Mouse (Mus musculus) yolk sac, embryonic 10.5 days (tissue): ENCODE results near the gene Spdl1.
"Not testable (repeated sequence)": the region's sequence is repeated elsewhere in the genome, so short reads cannot be mapped to it uniquely, and the experiment has no call there.

Experiments
- DNase-seq: peaks from one replicate; pipeline ENCODE4 v3.0.0-alpha.2; 2017; ENCODE audit warnings: low spot score

Spdl1 gene

DNA sequence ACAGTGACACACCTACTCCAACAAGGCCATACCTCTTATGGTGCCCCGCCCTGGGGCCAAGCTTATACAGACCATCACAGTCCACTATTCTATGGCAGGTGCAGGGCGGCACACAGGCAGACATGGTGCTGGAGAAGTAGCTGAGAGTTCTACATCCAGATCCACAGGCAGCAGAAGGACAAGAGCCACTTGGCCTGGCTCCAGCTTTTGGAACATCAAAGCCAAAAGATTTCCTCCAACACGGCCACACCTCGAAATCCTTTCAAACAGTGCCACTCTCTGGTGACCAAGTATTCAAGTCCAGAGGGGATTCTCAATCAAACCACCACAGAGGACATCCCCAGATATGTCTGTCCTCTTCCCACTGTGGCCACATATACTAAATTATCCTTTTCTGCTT is 28.4 kb downstream of the Spdl1 start:
- not testable (repeated sequence) for DNase-seq

DNA sequence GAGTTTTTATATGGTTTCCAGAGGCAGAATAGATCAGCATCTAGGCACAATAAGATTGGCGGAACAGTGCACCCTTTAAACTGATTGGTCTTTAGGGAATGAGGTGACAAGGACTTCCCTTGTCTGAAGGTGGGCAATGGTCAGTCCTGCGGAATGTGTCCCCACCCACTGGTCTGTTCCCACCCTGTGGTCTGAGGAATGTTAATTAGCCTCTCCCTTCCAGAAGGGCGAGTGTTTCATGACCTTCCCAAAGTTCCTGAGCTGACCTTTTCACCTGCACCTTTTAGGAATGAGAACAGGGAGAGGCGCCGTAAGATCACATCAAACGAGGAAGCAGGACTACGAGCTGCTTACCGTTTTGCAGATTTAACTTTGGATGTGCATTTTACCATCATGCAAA is 35.4 kb downstream of the Spdl1 start:
- DNase-seq = not testable (repeated sequence)

DNA sequence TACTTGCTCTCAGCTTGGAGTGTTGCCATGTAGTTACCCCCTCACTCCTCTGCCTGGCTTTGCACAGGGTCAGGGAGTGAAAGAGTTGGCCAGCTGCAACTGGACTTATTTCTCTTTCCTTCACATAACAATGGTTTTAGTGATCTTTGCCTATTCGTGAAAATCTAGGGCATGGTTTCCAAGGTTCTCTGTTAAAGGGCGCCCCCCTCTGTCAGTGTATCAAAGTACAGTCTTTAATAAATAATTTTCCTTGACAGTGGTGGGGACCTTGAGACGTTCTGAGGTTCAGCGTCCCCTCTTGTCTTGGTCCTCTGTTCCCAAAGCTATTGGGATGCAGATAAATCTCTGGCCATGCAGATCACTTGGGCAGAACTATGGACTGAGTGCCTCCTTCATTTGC is 37.3 kb downstream of the Spdl1 start:
- no peak for DNase-seq

DNA sequence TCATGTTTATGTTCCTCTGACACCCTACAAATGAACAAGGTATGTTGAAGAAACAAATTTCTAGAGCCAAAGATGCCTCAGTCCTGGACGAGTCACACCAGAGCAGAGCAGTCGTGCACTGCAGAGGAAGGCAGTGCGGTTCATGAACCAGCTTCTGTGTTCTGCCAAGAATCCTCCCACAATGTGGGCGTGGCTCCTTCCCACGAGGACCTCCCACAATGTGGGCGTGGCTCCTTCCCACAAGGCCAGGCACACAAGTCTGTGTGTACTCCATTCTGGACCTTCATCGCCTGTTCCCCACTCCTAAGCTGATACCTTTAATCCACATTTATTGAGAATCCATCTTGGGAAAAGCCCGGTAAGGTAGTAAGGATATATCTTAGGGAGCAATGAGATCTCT is 41.6 kb downstream of the Spdl1 start:
- no peak for DNase-seq

DNA sequence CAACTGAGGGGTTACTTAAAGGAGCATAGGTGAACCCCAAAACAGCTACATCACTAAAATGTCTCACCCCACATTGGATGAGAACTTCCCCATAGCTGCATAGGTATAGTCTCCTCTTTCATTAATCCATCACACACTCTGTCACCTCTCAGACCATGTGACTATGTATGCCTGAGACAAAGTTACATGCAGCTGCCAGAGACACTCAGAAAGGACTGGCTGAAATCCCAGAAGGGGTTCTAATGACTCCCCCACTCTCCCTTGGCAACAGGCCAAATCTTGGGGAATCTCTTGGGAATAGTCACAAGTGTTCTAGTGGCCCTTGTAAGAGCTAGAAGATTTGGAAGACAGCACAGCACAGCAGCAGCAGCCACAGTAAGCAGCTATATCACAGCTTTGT is 48.6 kb downstream of the Spdl1 start:
- DNase-seq = no peak

DNA sequence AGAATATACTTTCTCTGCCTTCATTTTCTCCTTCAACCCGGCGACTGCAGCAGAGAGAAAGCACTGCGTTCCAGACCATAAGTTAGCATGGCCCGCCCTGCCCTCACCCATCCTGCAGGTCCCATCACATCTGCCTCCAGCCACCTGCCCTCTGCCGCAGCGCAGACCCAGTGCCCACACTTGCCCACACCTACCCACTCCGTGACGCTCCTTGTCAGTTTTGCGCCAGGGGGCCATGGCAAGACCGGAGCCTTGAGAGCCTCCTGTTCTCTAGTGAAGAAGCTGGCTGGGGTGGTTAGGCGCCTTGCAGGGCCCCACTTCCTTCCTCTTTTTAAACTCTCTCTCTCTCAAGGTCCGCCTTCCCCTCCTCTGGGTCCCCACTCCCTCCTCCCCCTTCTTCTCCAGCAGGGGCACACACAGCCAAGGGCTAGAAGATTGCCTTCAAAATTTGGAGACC is 49.8 kb downstream of the Spdl1 start, which contains the start of gene Dock2:
Gene Dock2, minus strand, starts transcription at position 306 of the 457 bp plus-strand sequence.
- DNase-seq = no peak

DNA sequence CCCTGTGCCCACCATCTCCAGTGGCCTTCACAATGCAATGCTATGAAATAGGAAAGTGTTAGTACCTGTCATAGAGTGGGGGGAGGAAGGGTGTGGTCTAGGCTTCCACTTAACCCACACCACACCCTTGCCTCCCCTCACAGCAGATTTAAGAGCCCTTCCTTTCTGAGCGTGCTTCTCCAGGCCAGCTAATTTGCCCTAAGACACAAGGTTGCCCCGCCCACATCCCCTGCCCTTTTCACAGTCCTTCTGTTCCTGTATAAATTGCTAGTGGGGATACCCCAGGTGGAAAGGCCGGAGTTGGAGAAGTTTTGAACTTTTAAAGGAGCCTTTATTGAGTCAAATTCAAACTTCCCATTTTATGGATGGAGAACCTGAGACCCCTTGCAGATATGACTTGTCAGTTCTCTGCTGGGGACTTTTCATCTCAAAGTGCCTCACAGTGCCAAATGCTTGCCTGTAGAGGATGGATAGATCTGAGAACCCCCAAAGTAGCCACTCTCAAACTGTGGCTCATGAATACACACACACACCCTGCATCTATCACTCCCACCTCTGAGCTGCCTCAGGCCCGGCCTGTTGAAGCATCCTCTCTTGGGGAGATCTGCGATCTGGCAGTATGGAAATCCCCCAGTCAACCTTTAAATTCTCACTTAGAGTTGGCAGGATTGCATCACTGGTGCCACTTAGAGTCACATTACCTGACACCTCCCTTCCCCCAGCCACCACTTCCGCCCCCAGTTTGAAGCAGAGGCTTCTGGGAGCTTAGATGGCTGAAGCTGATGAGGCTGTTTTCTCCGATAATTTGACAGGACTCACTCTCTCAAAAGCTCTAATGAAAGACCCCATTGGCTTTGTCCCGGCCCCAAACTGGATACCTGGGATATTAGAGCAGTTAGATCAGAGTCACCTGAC is 50.7 kb downstream of the Spdl1 start:
- no peak for DNase-seq

DNA sequence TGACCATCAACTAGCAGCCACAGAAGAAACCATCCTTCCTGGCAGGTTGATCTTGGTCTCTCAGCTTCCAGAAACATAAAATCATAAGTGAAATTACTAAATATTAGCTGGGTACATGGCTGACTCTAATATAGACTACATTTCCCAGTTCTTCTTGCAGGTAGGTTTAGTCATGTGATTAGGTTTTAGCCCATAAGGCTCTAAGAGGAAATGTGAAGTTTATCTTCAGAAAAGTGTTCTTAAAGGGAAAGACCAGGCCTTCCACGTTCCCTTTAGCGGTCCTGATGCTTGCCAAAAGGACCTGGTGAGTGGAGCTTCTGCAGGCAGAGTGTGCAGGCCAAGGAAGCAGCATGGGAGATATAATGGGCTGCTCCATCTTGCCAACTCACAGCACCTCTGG is 52.7 kb downstream of the Spdl1 start:
- no peak for DNase-seq

DNA sequence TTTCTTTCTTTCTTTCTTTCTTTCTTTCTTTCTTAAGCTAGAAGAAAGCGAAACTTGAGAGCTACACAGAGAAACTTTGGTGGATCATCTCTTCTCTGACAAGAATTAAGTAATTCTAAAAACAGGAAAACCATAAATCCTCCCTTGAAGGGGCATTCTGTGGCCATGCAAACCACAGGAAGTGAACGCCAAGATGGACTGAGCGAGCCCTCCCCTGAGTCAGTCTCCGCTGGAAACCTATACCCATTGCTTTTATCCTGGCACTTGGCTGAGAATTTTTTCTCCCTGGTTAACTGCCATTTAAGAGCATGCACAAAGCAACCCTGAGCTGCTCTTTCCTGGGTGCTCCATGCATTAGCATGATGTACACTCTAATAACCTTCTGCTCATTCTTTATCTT is 53.5 kb downstream of the Spdl1 start:
- no peak for DNase-seq

DNA sequence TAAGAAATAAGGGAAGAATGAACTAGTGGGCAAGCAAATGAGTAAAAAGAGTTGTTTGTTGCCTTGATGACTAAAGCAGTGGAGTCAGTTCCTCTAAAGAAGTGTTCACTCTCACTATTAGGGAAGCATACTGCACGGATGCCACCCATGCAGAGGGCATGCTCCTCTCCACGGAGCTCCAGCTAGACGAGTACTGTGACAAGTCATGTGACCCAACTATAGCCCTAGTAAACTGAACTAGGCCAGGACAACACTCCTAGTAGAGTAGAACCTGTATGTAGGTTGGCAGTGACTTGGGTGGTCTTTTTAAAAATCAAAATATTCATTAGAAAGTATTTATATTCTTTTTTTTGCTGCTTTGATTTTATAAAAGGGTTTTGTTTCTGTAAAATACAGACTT is 55.1 kb downstream of the Spdl1 start:
- DNase-seq = no peak

DNA sequence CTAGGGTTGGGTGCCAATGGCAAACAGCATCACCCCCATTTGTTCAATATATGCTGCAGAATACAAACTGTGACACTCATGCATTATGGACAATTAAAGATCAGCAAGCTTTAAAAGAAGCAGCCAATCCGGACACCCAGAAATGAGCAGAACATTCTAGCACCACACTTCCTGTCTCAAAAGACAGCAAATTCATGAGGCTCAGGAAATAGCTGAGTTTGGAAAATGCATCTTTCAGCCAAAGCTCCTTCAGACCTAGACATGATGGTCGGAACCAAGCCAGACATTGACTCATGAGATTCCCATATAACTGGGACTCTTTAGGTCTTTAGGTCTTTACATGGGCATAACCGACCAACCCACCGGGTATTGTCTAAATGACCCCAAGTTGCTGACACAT is 55.9 kb downstream of the Spdl1 start:
- DNase-seq = no peak

DNA sequence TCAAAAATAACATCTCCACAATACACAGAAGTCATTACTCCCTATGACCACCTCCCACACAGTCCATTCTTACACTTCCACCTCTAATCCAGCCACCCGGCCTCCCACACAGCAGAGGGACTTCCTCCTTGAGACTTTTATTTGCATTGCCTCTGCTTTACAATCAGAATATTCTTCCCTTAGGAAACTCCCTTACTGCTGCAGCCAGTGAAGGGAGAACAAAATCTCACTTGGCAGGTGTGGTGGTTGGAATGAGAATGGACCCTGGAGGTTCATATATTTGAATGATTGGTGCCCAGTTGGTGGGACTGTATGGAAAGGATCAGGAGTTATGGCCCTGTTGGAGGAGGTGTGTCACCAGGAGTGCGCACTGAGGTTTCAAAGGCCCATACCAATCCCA is 57.4 kb downstream of the Spdl1 start:
- no peak for DNase-seq

DNA sequence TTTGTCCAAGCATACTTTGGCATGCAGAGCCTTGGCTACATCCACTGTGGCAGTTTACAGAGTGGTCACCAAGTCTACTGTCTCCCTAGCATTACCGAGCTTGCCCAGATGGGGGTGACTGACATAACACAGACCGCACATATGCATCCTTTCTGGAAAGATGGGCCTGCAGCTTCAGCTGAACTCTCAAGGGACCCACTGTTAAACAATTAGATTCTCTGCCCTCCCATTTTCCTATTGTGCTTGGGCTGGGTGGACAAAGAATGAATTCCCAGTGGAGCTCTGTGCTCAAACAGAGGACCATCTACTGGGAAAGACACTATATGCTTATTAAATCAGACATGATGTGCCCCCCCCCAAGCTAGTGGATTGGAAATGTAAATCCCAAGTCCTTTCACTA is 58.8 kb downstream of the Spdl1 start:
- DNase-seq = no peak

DNA sequence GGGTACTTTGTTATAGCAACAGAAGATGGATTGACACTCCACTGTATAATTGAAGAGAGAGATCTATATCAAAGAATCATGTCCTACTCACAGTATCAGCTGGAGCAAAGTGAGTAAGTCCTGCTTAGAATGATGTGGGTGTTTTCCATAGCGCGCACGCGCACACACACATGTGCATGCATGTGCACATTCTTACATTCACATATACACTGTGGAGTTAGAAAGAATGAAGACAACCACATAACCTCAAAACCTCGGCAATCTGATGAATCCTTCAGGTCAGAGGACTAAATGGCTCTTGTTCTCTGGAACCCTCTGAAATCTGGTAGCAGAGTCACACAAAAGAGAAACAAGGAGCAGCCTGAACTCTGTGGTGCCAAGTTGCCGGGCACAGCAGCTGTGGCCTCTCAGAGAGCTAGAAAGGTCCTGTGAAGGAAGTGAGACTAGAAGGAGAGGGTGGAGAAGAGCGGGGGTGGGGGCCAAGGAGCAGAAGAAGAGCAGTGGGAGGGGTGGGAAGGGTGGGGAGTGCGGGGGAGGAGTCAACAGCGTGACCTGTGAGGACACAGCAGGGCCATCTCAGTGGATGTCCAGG is 60.0 kb downstream of the Spdl1 start:
- DNase-seq = no peak

DNA sequence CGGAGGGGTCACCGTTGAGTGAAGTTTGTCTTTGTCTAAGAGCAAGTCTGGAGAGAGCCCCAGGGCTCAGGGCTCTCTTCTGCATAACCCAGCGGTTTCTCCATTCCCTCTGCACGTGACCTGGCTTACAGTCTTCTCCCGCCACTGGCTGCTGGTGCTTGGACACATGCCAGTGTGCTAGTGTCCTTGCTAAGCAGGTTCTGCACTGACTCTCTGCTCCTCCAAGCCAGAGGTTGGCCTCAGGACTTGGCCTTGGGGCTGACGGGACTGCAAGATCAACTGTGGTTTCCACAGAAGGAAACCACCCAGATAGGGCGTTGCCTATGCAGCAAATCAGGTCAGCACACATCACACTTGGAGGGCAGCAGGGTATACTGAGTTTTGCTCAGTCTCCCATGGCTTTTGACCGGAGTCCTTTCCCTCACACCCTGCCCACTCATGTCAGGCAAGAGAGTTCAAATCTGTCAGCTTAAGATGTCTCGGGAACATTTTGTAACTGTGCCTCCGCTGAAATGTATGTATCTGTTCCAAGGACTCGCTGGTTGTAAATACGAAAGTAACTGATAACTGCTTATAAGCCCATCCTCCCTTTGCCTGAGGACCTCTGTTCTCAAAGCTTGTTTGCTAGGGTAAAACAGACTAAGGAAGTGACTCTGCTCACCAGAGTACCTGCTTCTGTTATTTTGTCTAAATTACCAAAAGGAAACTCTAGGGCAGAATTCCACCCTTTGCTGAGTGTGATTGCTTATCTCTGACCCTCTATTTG is 62.0 kb downstream of the Spdl1 start:
- DNase-seq = no peak

DNA sequence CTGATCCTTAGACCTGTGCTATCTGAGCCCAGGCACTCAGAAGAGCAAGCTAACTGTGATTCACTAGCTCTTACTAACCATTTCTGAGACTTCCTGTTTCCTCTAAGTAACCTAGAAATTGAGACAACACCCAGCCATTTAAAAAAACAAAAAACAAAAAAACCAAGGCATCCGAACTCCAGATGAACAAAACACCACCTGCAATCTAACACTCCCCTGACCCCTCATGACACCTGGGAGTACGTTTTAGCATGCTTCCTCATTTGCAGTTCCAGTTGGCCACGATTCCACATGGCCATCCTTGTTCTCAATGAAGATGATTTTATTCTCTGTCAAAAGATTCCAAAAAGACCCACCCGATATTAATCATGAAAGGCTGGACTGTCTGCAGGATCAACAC is 62.8 kb downstream of the Spdl1 start:
- no peak for DNase-seq

DNA sequence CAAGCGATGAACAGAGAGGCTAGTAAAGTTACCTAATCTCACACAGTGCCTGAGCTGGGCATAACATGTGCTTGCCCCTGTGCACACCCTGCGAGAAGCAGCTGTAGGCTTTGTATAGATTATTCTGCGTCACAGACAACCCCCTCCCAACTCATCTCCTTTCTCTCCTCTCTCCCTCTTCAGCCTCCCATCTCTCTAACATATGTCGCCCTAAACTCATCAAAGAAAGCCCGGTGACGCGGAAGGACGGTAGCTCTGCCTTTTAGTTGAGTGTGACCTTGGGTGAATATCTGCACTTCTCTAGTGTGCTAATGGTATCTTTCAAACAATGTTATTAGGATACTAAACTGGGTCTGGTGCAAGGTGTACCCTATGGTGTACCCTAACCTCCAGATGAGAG is 63.5 kb downstream of the Spdl1 start:
- DNase-seq = no peak

DNA sequence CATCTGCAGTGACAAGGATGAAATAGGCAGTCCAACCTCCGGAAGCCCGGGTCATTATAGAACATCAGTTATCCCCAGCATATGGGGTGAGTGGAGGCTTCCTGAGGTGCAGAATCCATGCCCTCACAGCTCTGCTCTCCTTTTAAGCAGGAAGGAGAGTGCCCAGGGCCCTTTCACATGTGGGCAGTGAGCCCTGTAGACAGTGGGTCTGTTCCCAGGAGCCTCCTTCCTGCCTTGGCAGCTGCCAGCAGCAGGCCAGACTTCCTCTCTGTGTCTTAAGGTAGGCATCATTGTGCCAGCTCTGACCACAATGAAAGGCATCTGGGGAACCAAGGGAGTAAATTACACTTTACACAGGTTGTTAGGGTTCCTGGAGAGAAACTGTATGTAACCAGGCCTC is 64.0 kb downstream of the Spdl1 start:
- no peak for DNase-seq

DNA sequence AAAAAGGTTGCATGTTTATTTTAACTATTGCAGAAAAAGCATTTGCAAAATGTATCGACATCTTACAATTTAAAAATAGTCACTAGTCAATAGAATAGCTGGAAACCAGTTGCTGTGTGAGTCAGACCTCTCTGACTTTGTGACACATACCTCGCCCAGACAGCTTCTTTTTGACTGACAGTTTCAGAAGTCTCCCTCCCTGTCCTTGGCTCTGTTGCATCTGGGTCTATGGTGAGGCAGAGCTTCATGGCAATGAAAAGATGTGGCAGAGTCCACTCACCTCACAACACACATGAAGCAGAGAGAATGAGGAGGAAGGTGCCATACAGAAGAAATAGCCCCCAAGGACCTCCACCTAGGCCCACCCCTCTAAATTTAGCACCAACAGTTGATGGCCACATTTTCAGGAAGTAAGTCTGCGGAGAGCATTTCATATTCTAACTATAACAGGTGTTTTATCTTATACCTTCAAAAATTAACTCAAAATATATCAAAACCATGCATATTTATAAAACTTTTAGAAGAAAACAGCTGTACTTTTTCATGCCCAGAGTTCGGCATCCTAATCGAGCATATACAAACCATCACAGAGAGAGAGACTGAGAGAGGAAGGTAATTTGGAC is 69.6 kb downstream of the Spdl1 start:
- no peak for DNase-seq

DNA sequence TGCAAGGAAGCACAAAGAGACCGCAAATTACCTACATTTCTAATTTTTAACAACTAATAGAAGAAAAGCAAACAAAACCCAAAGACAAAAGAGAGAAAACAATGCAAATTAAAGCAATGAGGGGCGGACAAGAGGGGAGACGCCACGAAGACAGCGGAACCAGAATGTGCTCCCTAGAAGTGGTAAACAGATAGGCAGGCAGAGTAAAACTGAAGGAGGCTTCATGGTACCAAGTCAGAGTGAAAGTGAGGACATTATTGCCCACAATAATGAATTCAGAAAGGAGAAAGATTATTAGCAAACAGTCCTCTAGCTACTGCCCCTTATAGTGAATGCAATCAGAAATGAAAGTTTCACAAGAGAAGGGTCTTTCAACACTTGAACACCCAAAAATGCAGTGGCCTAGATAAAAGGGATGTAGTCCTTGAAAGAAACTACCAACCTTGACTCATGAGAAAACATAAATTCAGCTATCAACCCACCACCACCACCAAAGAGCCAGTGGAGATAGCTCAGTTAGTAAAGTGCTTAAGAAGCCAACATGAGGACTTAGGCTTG is 70.8 kb downstream of the Spdl1 start:
- no peak for DNase-seq

DNA sequence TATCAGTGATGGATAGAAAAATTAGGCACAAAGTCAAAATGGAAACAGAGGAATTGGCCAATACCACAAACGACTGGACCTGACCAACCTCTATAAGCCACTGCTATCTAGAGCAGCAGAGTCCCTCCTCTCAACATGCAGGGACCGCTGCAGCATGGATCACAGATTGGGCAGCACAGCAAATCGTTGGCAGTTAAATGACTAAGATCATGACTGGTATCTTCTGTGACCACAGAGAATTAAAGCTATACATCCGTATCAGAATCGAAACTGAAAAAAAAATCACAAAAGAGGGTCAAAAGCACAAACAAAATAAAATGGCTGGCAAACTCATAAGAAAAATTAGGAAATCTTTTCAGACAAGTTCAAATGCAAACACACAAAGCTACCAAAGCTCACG is 71.3 kb downstream of the Spdl1 start:
- DNase-seq = no peak

DNA sequence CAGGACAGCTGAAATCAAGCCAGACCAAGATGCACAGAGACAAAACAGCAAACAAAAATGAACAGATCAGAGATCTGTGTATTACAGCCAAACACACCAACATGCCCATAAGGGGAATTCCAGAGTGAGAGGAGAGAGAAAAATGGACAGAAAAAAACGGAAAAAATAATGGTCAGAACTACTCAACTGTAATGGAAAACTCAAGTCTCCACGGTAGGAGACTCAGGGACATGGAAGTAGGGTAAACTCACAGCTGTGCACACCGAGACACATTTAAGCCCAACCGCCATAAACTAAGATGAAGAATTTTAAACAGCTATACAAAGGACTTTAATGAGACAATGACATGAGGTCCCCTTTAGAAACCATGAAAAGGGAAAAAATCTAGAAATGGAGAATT is 73.9 kb downstream of the Spdl1 start:
- no peak for DNase-seq
